Comparison of ENCODE assay signal across 8 mouse cellular contexts in genomic region chr6:113238442-113238841, GRCm38 (mm10). TPM values are rescaled to one million over a fixed set of nuclear protein-coding genes. Genes with fewer than 3 reads are reported as not detected.
DNase-seq lines count a peak whose midpoint lies in the region; ATAC-seq lines count a peak whose summit lies in the region.

No protein-coding gene starts in this region.

- H3K27me3 ChIP-seq in embryonic facial prominence, embryonic 14.5 days (replicated peaks; ENCODE audit: control insufficient read depth, insufficient read depth, low read length): no peaks in the 10 kb centered on the region
- H3K27me3 ChIP-seq in intestine, embryonic 15.5 days (replicated peaks): no peaks in the 10 kb centered on the region
- no peaks in the 10 kb centered on the region for H3K27me3 ChIP-seq in midbrain, embryonic 10.5 days (ENCODE audit: low read depth, poor library complexity, severe bottlenecking)

- H3K9me3 ChIP-seq in embryonic facial prominence, embryonic 14.5 days (ENCODE audit: control insufficient read depth, low read length): no peaks in the 10 kb centered on the region
- no peaks in the 10 kb centered on the region for H3K9me3 ChIP-seq in intestine, embryonic 15.5 days
- no peaks in the 10 kb centered on the region for H3K9me3 ChIP-seq in midbrain, embryonic 10.5 days (replicated peaks)

- peak overlapping the region; percentile 81 for H3K9ac ChIP-seq in embryonic facial prominence, embryonic 14.5 days (ENCODE audit: low read depth, low read length)
- peak overlapping the region; percentile 90 for H3K9ac ChIP-seq in intestine, embryonic 15.5 days

- peak overlapping the region; percentile 92 for H3K4me3 ChIP-seq in embryonic facial prominence, embryonic 14.5 days (ENCODE audit: low read depth, low read length)
- peak overlapping the region; percentile 99 for H3K4me3 ChIP-seq in intestine, embryonic 15.5 days (replicated peaks)
- H3K4me3 ChIP-seq in midbrain, embryonic 10.5 days: peak overlapping the region; percentile 91

- 35% methylated on average over 6 of the region's 6 CpGs for WGBS in embryonic facial prominence, embryonic 14.5 days
- WGBS in intestine, embryonic 15.5 days: 27% methylated on average over 6 of the region's 6 CpGs
- 40% methylated on average over 6 of the region's 6 CpGs for WGBS in midbrain, embryonic 10.5 days

- H3K36me3 ChIP-seq in embryonic facial prominence, embryonic 14.5 days (ENCODE audit: control insufficient read depth, insufficient read depth, low read length): peaks cover 23% of the 10 kb centered on the region; the same call in 1 of the 2 replicates
- peaks cover 6% of the 10 kb centered on the region; the same call in 1 of the 2 replicates for H3K36me3 ChIP-seq in intestine, embryonic 15.5 days
- peaks cover 29% of the 10 kb centered on the region for H3K36me3 ChIP-seq in midbrain, embryonic 10.5 days

- ATAC-seq in CD4-positive, CD25-positive, alpha-beta regulatory T cell, adult 4 months: no peak
- no peak for ATAC-seq in embryonic facial prominence, embryonic 14.5 days (ENCODE audit: low read depth)
- ATAC-seq in intestine, embryonic 15.5 days: no peak

- no peak overlapping the region for H3K27ac ChIP-seq in embryonic facial prominence, embryonic 14.5 days (replicated peaks; ENCODE audit: low read depth, low read length)
- H3K27ac ChIP-seq in intestine, embryonic 15.5 days: no peak overlapping the region
- no peak overlapping the region; the same call in 1 of the 2 replicates for H3K27ac ChIP-seq in midbrain, embryonic 10.5 days (replicated peaks)

- peaks cover 8% of the 10 kb centered on the region; the same call in 1 of the 2 replicates for H3K4me1 ChIP-seq in embryonic facial prominence, embryonic 14.5 days (ENCODE audit: control insufficient read depth, insufficient read depth, low read length)
- peaks cover 10% of the 10 kb centered on the region; the same call in 1 of the 2 replicates for H3K4me1 ChIP-seq in intestine, embryonic 15.5 days (replicated peaks)
- peaks cover 19% of the 10 kb centered on the region for H3K4me1 ChIP-seq in midbrain, embryonic 10.5 days

- peak overlapping the region; percentile 84 for H3K4me2 ChIP-seq in embryonic facial prominence, embryonic 14.5 days (ENCODE audit: low read depth, low read length)
- peak overlapping the region; percentile 81 for H3K4me2 ChIP-seq in intestine, embryonic 15.5 days (replicated peaks)

- DNase-seq in CD4-positive, CD25-positive, alpha-beta regulatory T cell, adult 2 months (ENCODE audit: low read depth, low spot score): peak; percentile 22
- DNase-seq in 3T3-L1 (ENCODE audit: low read depth, low spot score): peak; percentile 46
- DNase-seq in embryonic facial prominence, embryonic 14.5 days (ENCODE audit: low spot score): no peak
- DNase-seq in midbrain, embryonic 10.5 days (ENCODE audit: low spot score): no peak
- DNase-seq in right cerebral cortex, postnatal 36 days (ENCODE audit: low spot score in 2 of 2): no peak
- no peak for DNase-seq in adrenal gland, adult 8-10 months

RNA-seq across cellular contexts. Expression of gene Mtmr14, which starts 0.8 kb away (rescaled TPM):
- polyA plus RNA-seq in CD4-positive, CD25-positive, alpha-beta regulatory T cell, adult 4 months (2017; shearing (Covaris generic)): 10 to 100 TPM; 20.6 to 25.6 TPM
- polyA plus RNA-seq in embryonic facial prominence, embryonic 14.5 days (2014; fragmentation: Nextera tagmentation; extraction: Ambion mirVana): 31.6 and 33.3 TPM in 2 replicates
- 31.9 and 32.2 TPM in 2 replicates for polyA plus RNA-seq in intestine, embryonic 15.5 days (2015; fragmentation: Nextera tagmentation; extraction: Ambion mirVana)
- 49.2 and 51.0 TPM in 2 replicates for polyA plus RNA-seq in midbrain, embryonic 10.5 days (2016; fragmentation: Nextera tagmentation; extraction: Ambion mirVana)
- total RNA-seq in adrenal gland, adult 8-10 months (2022): 10 to 100 TPM; 19.6 to 24.8 (median 23.1) TPM

RNA-seq across cellular contexts. Expression of gene Lhfpl4, which starts 43.3 kb away (rescaled TPM):
- polyA plus RNA-seq in CD4-positive, CD25-positive, alpha-beta regulatory T cell, adult 4 months (2017; shearing (Covaris generic)): under 1 TPM in 1 of 2 experiments, not detected in 1; 0.90 TPM
- 1.2 TPM in 2 replicates for polyA plus RNA-seq in embryonic facial prominence, embryonic 14.5 days (2014; fragmentation: Nextera tagmentation; extraction: Ambion mirVana)
- 1.7 and 2.3 TPM in 2 replicates for polyA plus RNA-seq in intestine, embryonic 15.5 days (2015; fragmentation: Nextera tagmentation; extraction: Ambion mirVana)
- 13.8 and 21.6 TPM in 2 replicates for polyA plus RNA-seq in midbrain, embryonic 10.5 days (2016; fragmentation: Nextera tagmentation; extraction: Ambion mirVana)
- 1 to 10 TPM; 5.2 to 8.5 (median 6.6) TPM for total RNA-seq in adrenal gland, adult 8-10 months (2022)

RNA-seq across cellular contexts. Expression of gene Cpne9, which starts 43.7 kb away (rescaled TPM):
- under 1 TPM; 0.23 to 0.28 TPM for polyA plus RNA-seq in CD4-positive, CD25-positive, alpha-beta regulatory T cell, adult 4 months (2017; shearing (Covaris generic))
- polyA plus RNA-seq in embryonic facial prominence, embryonic 14.5 days (2014; fragmentation: Nextera tagmentation; extraction: Ambion mirVana): 0.13 and 0.29 TPM in 2 replicates
- 0.14 TPM in 1 of 2 replicates, not detected in the other for polyA plus RNA-seq in intestine, embryonic 15.5 days (2015; fragmentation: Nextera tagmentation; extraction: Ambion mirVana)
- polyA plus RNA-seq in midbrain, embryonic 10.5 days (2016; fragmentation: Nextera tagmentation; extraction: Ambion mirVana): 0.27 and 0.38 TPM in 2 replicates
- total RNA-seq in adrenal gland, adult 8-10 months (2022): 1 to 10 TPM; 4.4 to 8.6 (median 5.8) TPM

Comparison
In these comparisons a context has a peak if more than half of its experiments do, and no peak if none do; other contexts are left out.
1. DNase-seq: peak in CD4-positive, CD25-positive, alpha-beta regulatory T cell, adult 2 months (single experiment) and 3T3-L1 (single experiment); none in embryonic facial prominence, embryonic 14.5 days (single experiment), midbrain, embryonic 10.5 days (single experiment), right cerebral cortex, postnatal 36 days (0 of 2) and adrenal gland, adult 8-10 months (single experiment).
2. Peak in every context shown above with its lines, with median percentiles within 50 percentile points of each other: H3K4me3 ChIP-seq.